Mouse (Mus musculus) limb, embryonic 14.5 days (tissue): Measurements from ENCODE around the gene Msx2. TPM values are rescaled to one million over a fixed set of nuclear protein-coding genes. Genes with fewer than 3 reads are reported as not detected.

Experiments used
- ATAC-seq: fragments of 200-750 bp; cut with Nextera tagmentation; 2 replicates; pipeline ENCODE4 v1.8.0; 2017; ENCODE audit warnings: low read depth, moderate number of reproducible peaks, moderate TSS enrichment; ENCODE audit not compliant: low FRiP score
- DNase-seq: peaks from one replicate; pipeline ENCODE4 v3.0.0-alpha.2; 2015; ENCODE audit warnings: low spot score
- H3K27ac ChIP-seq: fragments of 300-500 bp; sonication (generic); replicated peaks from 2 replicates; pipeline ENCODE4 v1.5.1; 2014; ENCODE audit warnings: low read depth, mild to moderate bottlenecking, low read length, moderate library complexity, mixed read lengths
- H3K27me3 ChIP-seq: fragments of 300-500 bp; sonication (generic); 2 replicates; pipeline ENCODE4 v1.6.1; 2014; ENCODE audit warnings: low read length, mixed read lengths; ENCODE audit not compliant: control insufficient read depth, insufficient read depth
- H3K36me3 ChIP-seq: fragments of 300-500 bp; sonication (generic); 2 replicates; pipeline ENCODE4 v1.6.1; 2014; ENCODE audit warnings: mild to moderate bottlenecking, low read length, moderate library complexity, mixed read lengths; ENCODE audit not compliant: control insufficient read depth, insufficient read depth
- H3K4me1 ChIP-seq: fragments of 300-500 bp; sonication (generic); 2 replicates; pipeline ENCODE4 v1.6.1; 2014; ENCODE audit warnings: antibody characterized with exemption, low read length, mixed read lengths; ENCODE audit not compliant: control insufficient read depth, insufficient read depth
- H3K4me2 ChIP-seq: fragments of 300-500 bp; sonication (generic); replicated peaks from 2 replicates; pipeline ENCODE4 v1.6.1; 2014; ENCODE audit warnings: low read depth, mild to moderate bottlenecking, low read length, moderate library complexity; ENCODE audit not compliant: severe bottlenecking
- H3K4me3 ChIP-seq: fragments of 300-500 bp; sonication (generic); replicated peaks from 2 replicates; pipeline ENCODE4 v1.5.1; 2014; ENCODE audit warnings: low read length
- H3K9ac ChIP-seq: fragments of 300-500 bp; sonication (generic); 2 replicates; pipeline ENCODE4 v1.6.1; 2014; ENCODE audit warnings: mild to moderate bottlenecking, low read depth, low read length, moderate library complexity; ENCODE audit not compliant: severe bottlenecking
- H3K9me3 ChIP-seq: fragments of 300-500 bp; sonication (generic); 2 replicates; pipeline ENCODE4 v1.6.1; 2016; ENCODE audit warnings: low read length; ENCODE audit not compliant: control insufficient read depth
- POLR2A ChIP-seq: fragments of 200-500 bp; IDR thresholded peaks from 2 replicates; pipeline ENCODE4 v1.8.0; 2012; ENCODE audit warnings: inconsistent platforms, mild to moderate bottlenecking, moderate library complexity, borderline replicate concordance; ENCODE audit not compliant: insufficient read depth, insufficient read length; ENCODE audit errors: extremely low read depth
- WGBS: fragments of 180-500 bp; shearing (Covaris S2); extraction: QIAGEN DNeasy Blood & Tissue Kit; methylation state at CpG from one replicate; pipeline ENCODE4 v1.1.7; 2014; 5-methylcytosine and 5-hydroxymethylcytosine counted together
- polyA plus RNA-seq, 2 experiments: library from polyadenylated mRNA; depleted of rRNA in 1 of 2; stranded (reverse) in 1 of 2; unstranded in 1 of 2; fragments of >200 nt; fragmentation: Nextera tagmentation in 1 of 2; extraction: Ambion mirVana in 1 of 2; gene quantifications; 2 replicates each; pipeline versions ENCODE4 v1.2.1 to v1.2.3; 2012 to 2014

The Msx2 gene
- polyA plus RNA-seq, 2 experiments = 17.5 to 19.4 TPM

GRCm38 (mm10) chr13:53514574-53514973 lies 41.7 kb upstream of the Msx2 start:
- ATAC-seq (no peak), DNase-seq (no peak)
- no peak for TF ChIP-seq POLR2A
- H3K4me2 ChIP-seq = no peak overlapping the region
- no peaks in the 10 kb centered on the region for H3K27me3 ChIP-seq
- H3K9me3 ChIP-seq = peaks cover 10% of the 10 kb centered on the region
- no peaks in the 10 kb centered on the region for H3K4me1 ChIP-seq
- H3K27ac ChIP-seq = no peak overlapping the region
- H3K4me3 ChIP-seq = no peak overlapping the region
- no peak overlapping the region for H3K9ac ChIP-seq
- H3K36me3 ChIP-seq = no peaks in the 10 kb centered on the region

- TF ChIP-seq POLR2A = no peak
- 89% methylated on average over 2 of the region's 2 CpGs for WGBS
These were observed 38.5 kb upstream of the Msx2 start for GRCm38 (mm10) chr13:53511366-53511765.

GRCm38 (mm10) chr13:53502406-53502805 lies 29.5 kb upstream of the Msx2 start:
- no peaks in the 10 kb centered on the region for H3K27me3 ChIP-seq
- ATAC-seq (no peak), DNase-seq (no peak)
- no peak overlapping the region for H3K4me2 ChIP-seq
- no peaks in the 10 kb centered on the region for H3K4me1 ChIP-seq
- no peak overlapping the region for H3K9ac ChIP-seq
- no peak overlapping the region for H3K4me3 ChIP-seq
- H3K36me3 ChIP-seq = no peaks in the 10 kb centered on the region
- H3K9me3 ChIP-seq = no peaks in the 10 kb centered on the region
- no peak for TF ChIP-seq POLR2A
- no peak overlapping the region for H3K27ac ChIP-seq
- WGBS = 50% methylated on average over 6 of the region's 6 CpGs

More at GRCm38 (mm10) chr13:53511366-53511765, 38.5 kb upstream of the Msx2 start:
- Histone ChIP-seq H3K4me3 (no peak overlapping the region), H3K9ac (no peak overlapping the region), H3K9me3 (peaks cover 8% of the 10 kb centered on the region), H3K4me1 (no peaks in the 10 kb centered on the region), H3K27me3 (no peaks in the 10 kb centered on the region), H3K27ac (no peak overlapping the region), H3K4me2 (no peak overlapping the region), H3K36me3 (no peaks in the 10 kb centered on the region)
- DNase-seq (no peak), ATAC-seq (no peak)

GRCm38 (mm10) chr13:53501561-53502253 lies 28.8 kb upstream of the Msx2 start:
- 35% methylated on average over 10 of the region's 10 CpGs for WGBS
- Histone ChIP-seq H3K36me3 (no peaks in the 10 kb centered on the region), H3K4me3 (no peak overlapping the region), H3K4me1 (no peaks in the 10 kb centered on the region), H3K27ac (no peak overlapping the region), H3K27me3 (no peaks in the 10 kb centered on the region), H3K4me2 (no peak overlapping the region), H3K9ac (no peak overlapping the region), H3K9me3 (no peaks in the 10 kb centered on the region)
- DNase-seq = no peak
- ATAC-seq = no peak
- no peak for TF ChIP-seq POLR2A

GRCm38 (mm10) chr13:53501057-53501456 lies 28.2 kb upstream of the Msx2 start:
- no peak overlapping the region for H3K9ac ChIP-seq
- H3K36me3 ChIP-seq = no peaks in the 10 kb centered on the region
- ATAC-seq = no peak
- H3K4me1 ChIP-seq = no peaks in the 10 kb centered on the region
- no peaks in the 10 kb centered on the region for H3K9me3 ChIP-seq
- H3K4me3 ChIP-seq = no peak overlapping the region
- 50% methylated on average over 3 of the region's 3 CpGs for WGBS
- H3K27me3 ChIP-seq = no peaks in the 10 kb centered on the region
- no peak overlapping the region for H3K27ac ChIP-seq
- no peak overlapping the region for H3K4me2 ChIP-seq
- TF ChIP-seq POLR2A = no peak
- no peak for DNase-seq
